Mouse (Mus musculus) CH12.LX (cell line): ENCODE results near the gene Rps27l.

ENCODE experiments used
- BHLHE40 ChIP-seq: IDR thresholded peaks from 2 replicates; pipeline ENCODE4 v1.6.1; 2011; ENCODE audit warnings: mild to moderate bottlenecking, low read depth, low read length, improper control_type of control experiment
- EP300 ChIP-seq: IDR thresholded peaks from 2 replicates; pipeline ENCODE4 v1.6.1; 2011; ENCODE audit warnings: low read length, improper control_type of control experiment
- HCFC1 ChIP-seq: IDR thresholded peaks from 2 replicates; pipeline ENCODE4 v1.6.1; 2012; ENCODE audit warnings: low read depth, mild to moderate bottlenecking, inconsistent platforms, low read length, improper control_type of control experiment
- MAFK ChIP-seq: IDR thresholded peaks from 2 replicates; pipeline ENCODE4 v1.6.1; 2011; ENCODE audit warnings: low read length, improper control_type of control experiment; ENCODE audit not compliant: insufficient replicate concordance
- NRF1 ChIP-seq: IDR thresholded peaks from 2 replicates; pipeline ENCODE4 v1.6.1; 2014; ENCODE audit warnings: low read depth, mild to moderate bottlenecking, inconsistent platforms, low read length, improper control_type of control experiment, moderate library complexity
- POLR2A ChIP-seq: IDR thresholded peaks from 2 replicates; pipeline ENCODE4 v1.6.1; 2011; ENCODE audit warnings: low read depth, mild to moderate bottlenecking, improper control_type of control experiment, low read length
- POLR2AphosphoS2 ChIP-seq: IDR thresholded peaks from 2 replicates; pipeline ENCODE4 v1.6.1; 2011; ENCODE audit warnings: low read depth, low read length, improper control_type of control experiment
- TCF12 ChIP-seq: IDR thresholded peaks from 2 replicates; pipeline ENCODE4 v1.6.1; 2014; ENCODE audit warnings: low read depth, mild to moderate bottlenecking, inconsistent platforms, low read length, improper control_type of control experiment
- USF1 ChIP-seq: IDR thresholded peaks from 2 replicates; pipeline ENCODE4 v1.6.1; 2014; ENCODE audit warnings: low read depth, mild to moderate bottlenecking, inconsistent platforms, low read length, improper control_type of control experiment

GRCm38 (mm10) chr9:66896951-66897350 is 48.9 kb upstream of the Rps27l start:
- TF ChIP-seq NRF1 (no peak), BHLHE40 (no peak), EP300 (no peak), TCF12 (no peak), POLR2A (0 out of 2 replicates have a peak, but pooled peaks have one; percentile 17), HCFC1 (no peak), MAFK (no peak), USF1 (no peak), POLR2AphosphoS2 (no peak)
